Mouse (Mus musculus) forebrain, embryonic 14.5 days (tissue): ENCODE data around the gene Tcp10a. TPM values are rescaled to one million over a fixed set of nuclear protein-coding genes. Genes with fewer than 3 reads are reported as not detected.
"Not testable (repeated sequence)": the region's sequence is repeated elsewhere in the genome, so short reads cannot be mapped to it uniquely, and the experiment has no call there.

ENCODE experiments used
- ATAC-seq: fragments of 200-750 bp; cut with Nextera tagmentation; 2 replicates; pipeline ENCODE4 v1.8.0; 2017; ENCODE audit warnings: mild to moderate bottlenecking, moderate library complexity
- DNase-seq: peaks from one replicate; pipeline ENCODE4 v3.0.0-alpha.2; 2015; ENCODE audit warnings: low spot score
- H3K27ac ChIP-seq: fragments of 300-500 bp; sonication (generic); 2 replicates; pipeline ENCODE4 v1.5.1; 2014; ENCODE audit warnings: low read depth, mild to moderate bottlenecking, control low read depth, low read length, moderate library complexity
- H3K27me3 ChIP-seq: fragments of 300-500 bp; sonication (generic); replicated peaks from 2 replicates; pipeline ENCODE4 v1.6.1; 2014; ENCODE audit warnings: low read length, control low read depth, mixed read lengths; ENCODE audit not compliant: control insufficient read depth, insufficient read depth
- H3K36me3 ChIP-seq: fragments of 300-500 bp; sonication (generic); 2 replicates; pipeline ENCODE4 v1.6.1; 2014; ENCODE audit warnings: low read length, control low read depth; ENCODE audit not compliant: control insufficient read depth, insufficient read depth
- H3K4me1 ChIP-seq: fragments of 300-500 bp; sonication (generic); 2 replicates; pipeline ENCODE4 v1.6.1; 2014; ENCODE audit warnings: antibody characterized with exemption, low read length, control low read depth; ENCODE audit not compliant: control insufficient read depth, insufficient read depth
- H3K4me2 ChIP-seq: fragments of 300-500 bp; sonication (generic); 2 replicates; pipeline ENCODE4 v1.6.1; 2014; ENCODE audit warnings: mild to moderate bottlenecking, control low read depth, low read length
- H3K4me3 ChIP-seq: fragments of 300-500 bp; sonication (generic); 2 replicates; pipeline ENCODE4 v1.5.1; 2014; ENCODE audit warnings: low read depth, low read length, control low read depth
- H3K9ac ChIP-seq: fragments of 300-500 bp; sonication (generic); 2 replicates; pipeline ENCODE4 v1.6.1; 2014; ENCODE audit warnings: mild to moderate bottlenecking, low read length, control low read depth, moderate library complexity
- H3K9me3 ChIP-seq: fragments of 300-500 bp; sonication (generic); replicated peaks from 2 replicates; pipeline ENCODE4 v1.6.1; 2016; ENCODE audit warnings: low read length, control low read depth, mixed read lengths; ENCODE audit not compliant: control insufficient read depth
- WGBS: fragments of 180-500 bp; shearing (Covaris S2); extraction: QIAGEN DNeasy Blood & Tissue Kit; methylation state at CpG from one replicate; pipeline ENCODE4 v1.1.7; 2014; 5-methylcytosine and 5-hydroxymethylcytosine counted together
- polyA plus RNA-seq: library from polyadenylated mRNA; unstranded; fragments of >200 nt; fragmentation: Nextera tagmentation; extraction: Ambion mirVana; gene quantifications from 2 replicates; pipeline ENCODE4 v1.2.1, GENCODE M21; 2014

Tcp10a gene
- polyA plus RNA-seq, 1 experiment from 2014 or later = not detected

GRCm38 (mm10) chr17:7383167-7384143, 59.0 kb downstream of the Tcp10a start:
- not testable (repeated sequence) for H3K27ac ChIP-seq, ATAC-seq, DNase-seq, H3K36me3 ChIP-seq, H3K4me3 ChIP-seq, H3K9me3 ChIP-seq, H3K27me3 ChIP-seq, H3K4me2 ChIP-seq, H3K9ac ChIP-seq, H3K4me1 ChIP-seq
- WGBS = 86% methylated on average over 7 of the region's 13 CpGs

- H3K36me3 ChIP-seq, H3K4me3 ChIP-seq, H3K9me3 ChIP-seq, ATAC-seq, H3K27me3 ChIP-seq, H3K4me1 ChIP-seq, H3K9ac ChIP-seq, DNase-seq, H3K4me2 ChIP-seq, H3K27ac ChIP-seq: not testable (repeated sequence)
- 66% methylated on average over 3 of the region's 3 CpGs for WGBS
Measured at GRCm38 (mm10) chr17:7385364-7385763, 60.9 kb downstream of the Tcp10a start, which contains the start of gene Unc93a2. Gene Unc93a2 (minus strand): TSS chr17:7385464.

GRCm38 (mm10) chr17:7386016-7386415, 61.6 kb downstream of the Tcp10a start:
- H3K9me3 ChIP-seq, H3K27ac ChIP-seq, H3K27me3 ChIP-seq, ATAC-seq, H3K4me2 ChIP-seq, H3K9ac ChIP-seq, H3K4me3 ChIP-seq, H3K36me3 ChIP-seq, H3K4me1 ChIP-seq: not testable (repeated sequence)
- 68% methylated on average over 8 of the region's 8 CpGs for WGBS
- peak; percentile 17 for DNase-seq

GRCm38 (mm10) chr17:7388341-7388957, 64.0 kb downstream of the Tcp10a start:
- not testable (repeated sequence) for H3K9ac ChIP-seq, H3K4me1 ChIP-seq, ATAC-seq, H3K4me3 ChIP-seq, H3K36me3 ChIP-seq, H3K9me3 ChIP-seq, H3K27ac ChIP-seq, H3K27me3 ChIP-seq, DNase-seq, H3K4me2 ChIP-seq
- WGBS = no CpG with 5 or more reads among the region's 2 CpGs

GRCm38 (mm10) chr17:7388958-7389356, 64.5 kb downstream of the Tcp10a start:
- H3K27ac ChIP-seq, H3K27me3 ChIP-seq, H3K9ac ChIP-seq, H3K9me3 ChIP-seq, H3K4me2 ChIP-seq, ATAC-seq, H3K4me3 ChIP-seq, H3K4me1 ChIP-seq, H3K36me3 ChIP-seq: not testable (repeated sequence)
- DNase-seq = peak; percentile 19
- WGBS = 65% methylated on average over 6 of the region's 8 CpGs

GRCm38 (mm10) chr17:7389898-7390297, 65.5 kb downstream of the Tcp10a start:
- H3K4me1 ChIP-seq, H3K27ac ChIP-seq, H3K4me3 ChIP-seq, H3K9me3 ChIP-seq, ATAC-seq, H3K9ac ChIP-seq, H3K36me3 ChIP-seq, H3K4me2 ChIP-seq, H3K27me3 ChIP-seq: not testable (repeated sequence)
- peak; percentile 27 for DNase-seq
- WGBS = 65% methylated on average over 7 of the region's 7 CpGs

- ATAC-seq, H3K27ac ChIP-seq, H3K9ac ChIP-seq, H3K9me3 ChIP-seq, H3K4me1 ChIP-seq, H3K27me3 ChIP-seq, H3K4me3 ChIP-seq, H3K36me3 ChIP-seq, H3K4me2 ChIP-seq, DNase-seq: not testable (repeated sequence)
- WGBS = 85% methylated on average over 7 of the region's 7 CpGs
Measured at GRCm38 (mm10) chr17:7395116-7395515, 70.7 kb downstream of the Tcp10a start.
